Mouse (Mus musculus): Measurements from ENCODE around the gene Csf2rb2. TPM values are rescaled to one million over a fixed set of nuclear protein-coding genes. Genes with fewer than 3 reads are reported as not detected.
"Not testable (repeated sequence)": the region's sequence is repeated elsewhere in the genome, so short reads cannot be mapped to it uniquely, and the experiment has no call there.

Csf2rb2 gene
- total and polyA plus RNA-seq, 3 experiments, result 14.8 to 56.5 (median 21.6) TPM

- no peak; the same call in 1 of the 2 replicates for TF ChIP-seq HCFC1 (IDR thresholded peaks at IDR 0.05; ENCODE audit: low read depth, low read length)
- peak; percentile 80; the same call in 1 of the 2 replicates for TF ChIP-seq POLR2AphosphoS2 (IDR thresholded peaks at IDR 0.05; ENCODE audit: low read depth, low read length)
- peak; percentile 99 for TF ChIP-seq BHLHE40 (IDR thresholded peaks at IDR 0.05; ENCODE audit: low read depth, low read length)
- TF ChIP-seq NELFE (IDR thresholded peaks at IDR 0.05; ENCODE audit: low read depth, low read length), result 0 out of 2 replicates have a peak, but pooled peaks have one; percentile 23
- TF ChIP-seq CHD1 (IDR thresholded peaks at IDR 0.05; ENCODE audit: low read depth, low read length), result peak; percentile 93; the same call in 1 of the 2 replicates
- TF ChIP-seq TBP (conservative IDR thresholded peaks at IDR 0.05; ENCODE audit: low read depth, low read length), result no peak
- TF ChIP-seq ELF1 (IDR thresholded peaks at IDR 0.05; ENCODE audit: low read depth, low read length), result 0 out of 2 replicates have a peak, but pooled peaks have one; percentile 8
- TF ChIP-seq MYC (IDR thresholded peaks at IDR 0.05; ENCODE audit: low read depth, low read length), result peak; percentile 90; the same call in 1 of the 2 replicates
- no peak for TF ChIP-seq USF1 (IDR thresholded peaks at IDR 0.05; ENCODE audit: low read depth, low read length)
- no peak for TF ChIP-seq ZKSCAN1 (IDR thresholded peaks at IDR 0.05; ENCODE audit: borderline replicate concordance, low read depth, low read length)
- no peak for TF ChIP-seq UBTF (IDR thresholded peaks at IDR 0.05; ENCODE audit: low read depth, low read length)
- TF ChIP-seq RAD21 (IDR thresholded peaks at IDR 0.05; ENCODE audit: low read depth, low read length), result no peak
- no peak for TF ChIP-seq JUN (IDR thresholded peaks at IDR 0.05; ENCODE audit: insufficient read depth, low read depth, low read length)
- peak; percentile 60 for TF ChIP-seq POLR2A (IDR thresholded peaks at IDR 0.05; ENCODE audit: low read depth, low read length)
Observed at GRCm38 (mm10) chr15:78328520-78329097, 23.1 kb upstream of the Csf2rb2 start (continued).

DNA sequence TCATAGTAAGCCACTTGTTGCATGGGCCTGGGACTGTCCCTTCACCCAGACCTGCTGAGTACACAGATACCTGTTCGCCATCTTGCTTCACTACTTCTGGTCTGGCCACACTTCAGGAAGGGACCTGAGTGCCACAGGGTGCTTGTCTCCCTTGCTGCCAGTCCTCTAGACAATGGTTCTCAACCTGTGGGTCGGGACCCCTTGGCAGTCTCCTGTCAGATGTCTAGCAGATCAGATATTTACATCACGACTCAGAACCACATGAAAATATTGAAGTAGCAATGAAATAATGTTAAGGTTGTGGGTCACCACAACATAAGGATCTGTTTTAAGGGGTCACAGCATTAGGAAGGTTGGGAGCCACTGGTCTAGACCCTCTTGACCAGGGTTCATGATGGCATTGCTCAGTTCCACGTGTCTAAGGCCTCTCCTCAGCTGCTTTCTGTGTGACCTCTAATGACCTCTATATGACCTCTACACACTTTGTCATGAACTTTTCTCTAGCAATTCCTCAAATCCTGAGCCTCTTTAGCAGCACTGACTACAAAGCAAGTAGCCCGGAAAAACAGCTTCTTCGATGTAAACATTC is 22.3 kb upstream of the Csf2rb2 start:
- in situ Hi-C loops (cut with MboI; ENCODE audit: low pct_ligation_motif_present, low pct_unique_long_range_greater_than_20kb, low sequenced_read_pairs), result loop anchor here (10.0 kb wide), 1 partner anchor 353 kb away; the partner anchor contains the start of gene Eif3d

More for the DNA sequence above, 22.3 kb upstream of the Csf2rb2 start:
- Histone ChIP-seq H3K36me3 (replicated peaks in 1 of 2; ENCODE audit: control insufficient read depth in 1 of 2, insufficient read depth in 1 of 2, low read length in 1 of 2) (peaks cover 11 to 33% of the 10 kb centered on the region in 2 experiments), H3K79me2 (replicated peaks; ENCODE audit: control insufficient read depth, extremely low read depth, insufficient read depth, poor library complexity, severe bottlenecking) (peaks cover 64% of the 10 kb centered on the region), H3K4me3 (replicated peaks in 1 of 3; ENCODE audit: low read depth in 2 of 3, low read length in 2 of 3, poor library complexity in 1 of 3) (peak overlapping the region; percentile 45 to 99 (median 80)), H3K4me1 (ENCODE audit: control insufficient read depth in 1 of 2, insufficient read depth in 2 of 2) (peaks cover 23 to 51% of the 10 kb centered on the region in 2 experiments), H3K9ac (ENCODE audit: insufficient read depth, low read depth) (peak overlapping the region; percentile 100), H3K27ac (ENCODE audit: insufficient read depth, low read depth) (peak overlapping the region; percentile 91), H3K4me2 (ENCODE audit: insufficient read depth, low read depth, poor library complexity, severe bottlenecking) (peak overlapping the region; percentile 98)
- H3K9me3 ChIP-seq (replicated peaks; ENCODE audit: low read length); DNase-seq (ENCODE audit: extremely low read depth); H3K27me3 ChIP-seq (replicated peaks); dilution Hi-C loops (cut with MboI; ENCODE audit: extremely low pct_ligation_motif_present, extremely low pct_unique_long_range_greater_than_20kb, low sequenced_read_pairs): not testable (repeated sequence)
- 0 out of 2 replicates have a peak, but pooled peaks have one; percentile 11 for TF ChIP-seq ZMIZ1 (IDR thresholded peaks at IDR 0.05; ENCODE audit: low read depth, low read length)
- 0 out of 2 replicates have a peak, but pooled peaks have one; percentile 19 for TF ChIP-seq NRF1 (IDR thresholded peaks at IDR 0.05; ENCODE audit: low read depth, low read length)
- TF ChIP-seq BHLHE40 (IDR thresholded peaks at IDR 0.05; ENCODE audit: low read depth, low read length), result 0 out of 2 replicates have a peak, but pooled peaks have one; percentile 4
- TF ChIP-seq POLR2A (IDR thresholded peaks at IDR 0.05; ENCODE audit: low read depth, low read length), result peak; percentile 34; the same call in 1 of the 2 replicates
- 0 out of 2 replicates have a peak, but pooled peaks have one; percentile 51 for TF ChIP-seq MYC (IDR thresholded peaks at IDR 0.05; ENCODE audit: low read depth, low read length)
- TF ChIP-seq TCF12 (IDR thresholded peaks at IDR 0.05; ENCODE audit: low read depth, low read length), result 0 out of 2 replicates have a peak, but pooled peaks have one; percentile 24
- peak; percentile 56 for TF ChIP-seq MAX (IDR thresholded peaks at IDR 0.05; ENCODE audit: low read length)
- peak; percentile 71; the same call in 1 of the 2 replicates for TF ChIP-seq CHD2 (IDR thresholded peaks at IDR 0.05; ENCODE audit: low read length)

All from CH12.LX (cell line).